Mouse (Mus musculus) adrenal gland, adult (tissue): ENCODE data around the gene Nradd.

Experiments
- DNase-seq, 2 experiments: peaks; one replicate each; pipeline ENCODE4 v3.0.0; 2022 to 2023; ENCODE audit warnings: low spot score in 1 of 2; ENCODE audit not compliant: inconsistent age in 2 of 2

Nradd gene

GRCm38 (mm10) chr9:110624361-110625166, at the start of gene Nradd:
Nradd (minus strand) TSS chr9:110624452.
- DNase-seq = peak; percentile 93 to 96

- DNase-seq = no peak
These were observed 49.0 kb upstream of the Nradd start for GRCm38 (mm10) chr9:110673107-110673752.

- DNase-seq = peak in 1 of 2 experiments; percentile 72
These were observed 48.3 kb upstream of the Nradd start for GRCm38 (mm10) chr9:110672462-110673106.

- no peak for DNase-seq
These were observed 45.5 kb upstream of the Nradd start for GRCm38 (mm10) chr9:110669785-110670184.

- DNase-seq = no peak
These were observed 44.5 kb upstream of the Nradd start for GRCm38 (mm10) chr9:110668601-110669293.

GRCm38 (mm10) chr9:110667219-110667836, 43.1 kb upstream of the Nradd start:
- DNase-seq = peak in 1 of 2 experiments; percentile 44

- DNase-seq = no peak
These were observed 42.1 kb upstream of the Nradd start for GRCm38 (mm10) chr9:110666374-110666773.

- peak in 1 of 2 experiments; percentile 50 for DNase-seq
These were observed 41.7 kb upstream of the Nradd start for GRCm38 (mm10) chr9:110665912-110666311.

- no peak for DNase-seq
These were observed 38.6 kb upstream of the Nradd start for GRCm38 (mm10) chr9:110662844-110663243.

- DNase-seq = no peak
These were observed 36.8 kb upstream of the Nradd start for GRCm38 (mm10) chr9:110660856-110661612.

GRCm38 (mm10) chr9:110660208-110660607, 36.0 kb upstream of the Nradd start:
- DNase-seq = no peak

GRCm38 (mm10) chr9:110659521-110659920, 35.3 kb upstream of the Nradd start:
- DNase-seq = peak in 1 of 2 experiments; percentile 62

GRCm38 (mm10) chr9:110657474-110658078, 33.3 kb upstream of the Nradd start:
- DNase-seq = peak; percentile 45 to 72

- peak; percentile 97 to 99 for DNase-seq
These were observed 32.3 kb upstream of the Nradd start, which contains the start of gene Ccdc12 for GRCm38 (mm10) chr9:110656249-110657221. Ccdc12 (plus strand) TSS chr9:110656503.

GRCm38 (mm10) chr9:110655651-110656007, 31.4 kb upstream of the Nradd start:
- peak in 1 of 2 experiments; percentile 62 for DNase-seq

- peak in 1 of 2 experiments; percentile 49 for DNase-seq
These were observed 30.7 kb upstream of the Nradd start for GRCm38 (mm10) chr9:110654726-110655650.
